Mouse (Mus musculus) C2C12 (cell line): ENCODE measurements around the gene Npas2. TPM values are rescaled to one million over a fixed set of nuclear protein-coding genes. Genes with fewer than 3 reads are reported as not detected.

Source experiments
- H3K27me3 ChIP-seq: one replicate; pipeline ENCODE4 v1.6.1; 2011; ENCODE audit not compliant: control insufficient read depth, insufficient read depth, insufficient read length
- H3K36me3 ChIP-seq: one replicate; pipeline ENCODE4 v1.6.1; 2011; ENCODE audit not compliant: control insufficient read depth, insufficient read depth
- H3K4me3 ChIP-seq: one replicate; pipeline ENCODE4 v1.5.1; 2011; ENCODE audit warnings: mild to moderate bottlenecking, control low read depth; ENCODE audit not compliant: poor library complexity, insufficient read depth, severe bottlenecking
- H3K79me2 ChIP-seq: one replicate; pipeline ENCODE4 v1.6.1; 2011; ENCODE audit not compliant: control insufficient read depth, insufficient read depth
- H3K79me3 ChIP-seq: one replicate; pipeline ENCODE4 v1.6.1; 2011; ENCODE audit warnings: low read depth, control low read depth
- H3ac ChIP-seq: one replicate; pipeline ENCODE3; 2011; ENCODE audit warnings: low read depth; ENCODE audit not compliant: control insufficient read depth, insufficient read length
- CEBPB ChIP-seq: IDR thresholded peaks from one replicate; pipeline ENCODE4 v1.6.1; 2011; ENCODE audit warnings: low read depth, mild to moderate bottlenecking, control low read depth, moderate library complexity
- CTCF ChIP-seq: IDR thresholded peaks from one replicate; pipeline ENCODE4 v1.5.1; 2011; ENCODE audit not compliant: control insufficient read depth, insufficient read depth, insufficient read length
- FOSL1 ChIP-seq: IDR thresholded peaks from one replicate; pipeline ENCODE4 v1.8.0; 2011; ENCODE audit warnings: mild to moderate bottlenecking, low read length; ENCODE audit not compliant: poor library complexity, insufficient read depth, severe bottlenecking
- MAX ChIP-seq: IDR thresholded peaks from one replicate; pipeline ENCODE4 v1.6.1; 2011; ENCODE audit warnings: mild to moderate bottlenecking, control low read depth
- MYOD1 ChIP-seq: IDR thresholded peaks from one replicate; pipeline ENCODE4 v1.6.1; 2011; ENCODE audit warnings: low read depth; ENCODE audit not compliant: control insufficient read depth, insufficient read length
- MYOG ChIP-seq: IDR thresholded peaks from one replicate; pipeline ENCODE4 v1.6.1; 2011; ENCODE audit not compliant: control insufficient read depth, insufficient read length; ENCODE audit errors: extremely low read depth
- USF1 ChIP-seq: IDR thresholded peaks from one replicate; pipeline ENCODE4 v1.6.1; 2011; ENCODE audit warnings: low read depth, mild to moderate bottlenecking, control low read depth, moderate library complexity
- polyA plus RNA-seq: library from polyadenylated mRNA; unstranded; fragments of >200 nt; fragmentation: generic; extraction: Trizol; gene quantifications from one replicate; pipeline ENCODE4 v1.2.1, GENCODE M21; 2012; ENCODE audit warnings: missing spikeins

The Npas2 gene
- polyA plus RNA-seq, 1 experiment = not detected

DNA sequence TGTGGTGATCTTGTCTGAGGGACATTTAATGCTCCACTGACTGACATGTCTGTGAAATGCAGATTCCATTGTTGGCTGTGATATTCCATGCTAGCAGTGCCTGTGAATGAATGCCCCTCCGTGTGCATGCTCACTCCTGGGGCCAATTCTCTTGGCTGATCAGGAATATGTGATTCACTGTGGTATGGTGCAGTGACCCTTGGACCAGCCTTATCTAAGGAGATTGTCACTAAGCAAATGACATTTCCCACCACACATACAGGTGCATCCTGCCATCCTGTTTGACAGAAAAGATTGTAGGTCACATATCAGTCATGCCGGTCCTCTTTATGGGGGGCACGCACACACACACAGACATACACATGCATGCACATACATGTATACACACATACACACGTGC, 138.9 kb downstream of the Npas2 start:
- peaks cover 4% of the 10 kb centered on the region for H3K27me3 ChIP-seq
- TF ChIP-seq CEBPB = no peak
- no peak for TF ChIP-seq MYOG
- TF ChIP-seq CTCF = no peak
- no peak for TF ChIP-seq USF1
- TF ChIP-seq MAX = no peak
- no peaks in the 10 kb centered on the region for H3K36me3 ChIP-seq
- H3K4me3 ChIP-seq = no peak overlapping the region
- no peaks in the 10 kb centered on the region for H3K79me3 ChIP-seq
- H3ac ChIP-seq = no peak overlapping the region
- no peaks in the 10 kb centered on the region for H3K79me2 ChIP-seq

DNA sequence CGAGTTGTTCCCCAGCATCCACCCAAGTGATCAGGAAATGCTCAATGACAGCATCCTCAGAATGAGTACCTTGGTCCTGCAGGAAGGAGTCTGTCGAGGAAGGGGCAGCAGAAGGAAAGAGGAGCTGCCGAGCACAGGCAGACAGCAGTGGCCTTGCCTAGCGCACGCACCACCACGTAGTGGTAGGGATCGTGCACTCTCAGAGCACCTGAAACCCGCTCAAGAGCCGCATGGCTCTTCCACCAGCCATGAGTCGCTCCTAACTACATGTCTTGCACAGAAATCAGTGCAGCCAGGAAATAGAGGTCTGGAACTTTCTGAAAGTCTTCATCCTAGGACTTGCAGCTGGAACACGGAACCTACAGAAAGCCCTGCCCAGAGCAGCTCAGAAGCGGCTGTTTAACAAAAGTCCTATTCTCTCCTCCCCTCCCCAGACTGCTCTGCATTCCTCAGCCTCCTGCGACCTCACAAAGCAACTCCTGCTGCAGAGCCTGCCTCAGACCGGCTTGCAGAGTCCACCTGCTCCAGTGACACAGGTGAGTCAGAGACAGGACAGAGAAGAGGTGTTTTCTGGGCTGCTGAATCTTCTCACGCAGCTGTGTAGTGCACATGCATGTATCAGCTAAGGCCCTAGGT, 142.1 kb downstream of the Npas2 start:
- no peak overlapping the region for H3ac ChIP-seq
- no peaks in the 10 kb centered on the region for H3K79me2 ChIP-seq
- no peaks in the 10 kb centered on the region for H3K36me3 ChIP-seq
- H3K4me3 ChIP-seq = no peak overlapping the region
- no peaks in the 10 kb centered on the region for H3K79me3 ChIP-seq
- no peak for TF ChIP-seq MYOD1
- TF ChIP-seq FOSL1 = no peak
- TF ChIP-seq MYOG = no peak
- TF ChIP-seq CTCF = no peak
- peaks cover 4% of the 10 kb centered on the region for H3K27me3 ChIP-seq

DNA sequence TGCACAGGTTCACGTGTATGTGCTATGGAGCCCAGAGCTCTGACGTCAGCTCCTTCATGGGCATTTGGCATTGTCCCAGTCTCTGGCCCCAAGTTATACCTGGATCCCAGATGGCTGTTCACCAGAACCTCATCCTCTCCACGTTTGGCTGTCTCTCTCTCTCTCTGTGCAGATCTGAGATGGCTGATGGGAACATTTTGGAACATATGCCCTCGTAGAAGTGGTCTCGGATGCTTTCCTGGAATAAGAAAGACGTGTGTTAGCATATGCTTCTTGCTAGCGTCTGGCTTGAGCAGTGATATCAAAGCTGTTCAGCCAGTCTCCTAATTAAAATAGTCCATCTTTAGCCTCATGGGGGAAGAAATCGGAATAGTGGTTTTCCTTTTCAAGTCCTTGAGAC, 143.3 kb downstream of the Npas2 start:
- Histone ChIP-seq H3K79me3 (no peaks in the 10 kb centered on the region), H3K4me3 (no peak overlapping the region), H3K79me2 (no peaks in the 10 kb centered on the region), H3ac (no peak overlapping the region), H3K27me3 (peaks cover 4% of the 10 kb centered on the region), H3K36me3 (no peaks in the 10 kb centered on the region)
- no peak for TF ChIP-seq FOSL1
- TF ChIP-seq MYOG = no peak
- no peak for TF ChIP-seq MAX
- no peak for TF ChIP-seq MYOD1
- no peak for TF ChIP-seq CTCF
- no peak for TF ChIP-seq CEBPB
- no peak for TF ChIP-seq USF1

DNA sequence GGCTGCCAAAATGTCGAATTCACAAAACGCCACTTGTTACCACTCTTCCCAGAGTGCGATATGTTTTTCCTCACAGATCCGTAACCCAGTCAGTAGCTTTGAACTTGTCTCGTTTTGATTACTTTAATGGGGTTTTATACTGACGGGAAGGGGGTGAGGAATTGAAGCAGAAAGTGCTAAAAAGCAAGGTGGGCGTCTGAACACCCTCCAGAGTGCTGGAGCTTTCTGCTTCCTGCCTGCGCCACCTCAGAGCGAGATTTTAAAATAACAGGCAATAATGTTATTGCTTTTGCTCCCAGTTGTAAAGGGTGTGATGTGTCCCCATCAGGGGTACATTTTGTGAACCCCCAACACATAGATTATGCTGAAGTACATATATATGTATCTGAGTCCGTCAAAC, 145.3 kb downstream of the Npas2 start:
- peaks cover 4% of the 10 kb centered on the region for H3K27me3 ChIP-seq
- H3K36me3 ChIP-seq = no peaks in the 10 kb centered on the region
- no peak overlapping the region for H3ac ChIP-seq
- TF ChIP-seq FOSL1 = no peak
- TF ChIP-seq MYOG = no peak
- TF ChIP-seq MAX = no peak
- TF ChIP-seq USF1 = no peak
- TF ChIP-seq CEBPB = no peak
- TF ChIP-seq MYOD1 = no peak
- no peak for TF ChIP-seq CTCF
- no peaks in the 10 kb centered on the region for H3K79me2 ChIP-seq
- no peak overlapping the region for H3K4me3 ChIP-seq
- no peaks in the 10 kb centered on the region for H3K79me3 ChIP-seq

DNA sequence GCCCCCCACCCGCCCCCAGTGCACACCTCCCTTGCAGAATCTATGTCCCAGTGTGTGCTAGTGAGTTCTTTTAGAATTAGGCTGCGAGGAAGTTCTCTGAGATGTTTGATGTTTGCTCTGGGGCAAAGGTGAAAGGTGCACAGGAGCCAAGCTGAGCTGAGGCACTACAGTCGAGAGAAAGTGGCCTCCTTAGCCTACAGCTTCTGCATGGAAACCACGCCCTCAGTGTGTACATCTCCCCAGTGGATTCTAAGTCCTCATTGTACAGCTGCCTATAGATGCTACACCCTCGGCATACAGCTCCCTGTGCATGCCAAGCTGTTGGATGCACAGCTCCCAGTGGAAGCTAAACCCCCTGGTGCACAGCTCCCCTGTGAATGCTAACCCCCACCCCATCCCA, 145.9 kb downstream of the Npas2 start:
- H3K79me3 ChIP-seq = no peaks in the 10 kb centered on the region
- H3K36me3 ChIP-seq = no peaks in the 10 kb centered on the region
- TF ChIP-seq CEBPB (no peak), USF1 (no peak), MYOG (no peak), MYOD1 (no peak), MAX (no peak), CTCF (no peak), FOSL1 (no peak)
- peaks cover 4% of the 10 kb centered on the region for H3K27me3 ChIP-seq
- H3K79me2 ChIP-seq = no peaks in the 10 kb centered on the region
- no peak overlapping the region for H3K4me3 ChIP-seq
- no peak overlapping the region for H3ac ChIP-seq

DNA sequence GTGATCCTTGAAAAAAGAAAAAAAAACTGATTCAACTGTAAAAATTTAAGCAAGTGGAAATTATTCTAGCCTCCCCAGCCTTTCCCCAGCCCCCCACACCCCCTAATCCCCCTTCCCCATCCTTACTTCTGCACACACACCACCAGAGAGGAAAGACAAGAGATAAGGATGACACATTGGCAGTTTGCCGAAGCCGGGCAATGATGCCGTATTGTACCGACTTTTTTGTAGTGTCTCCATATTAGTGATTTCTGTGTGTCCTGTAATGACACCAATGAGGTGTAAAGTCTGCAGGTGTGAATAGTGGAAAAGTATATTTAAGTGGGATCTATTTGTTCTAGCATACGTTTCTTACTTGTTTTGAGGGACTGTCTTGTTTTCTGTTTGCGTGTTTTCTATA, 146.6 kb downstream of the Npas2 start:
- Histone ChIP-seq H3K4me3 (no peak overlapping the region), H3K27me3 (peaks cover 4% of the 10 kb centered on the region), H3K79me2 (no peaks in the 10 kb centered on the region), H3K79me3 (no peaks in the 10 kb centered on the region), H3ac (no peak overlapping the region), H3K36me3 (no peaks in the 10 kb centered on the region)
- TF ChIP-seq CEBPB = no peak
- no peak for TF ChIP-seq CTCF
- no peak for TF ChIP-seq MYOG
- no peak for TF ChIP-seq FOSL1
- no peak for TF ChIP-seq USF1
- TF ChIP-seq MYOD1 = no peak
- TF ChIP-seq MAX = no peak
